Mouse (Mus musculus) hindbrain, postnatal 0 days (tissue): ENCODE results near the gene Tmx4. TPM values are rescaled to one million over a fixed set of nuclear protein-coding genes. Genes with fewer than 3 reads are reported as not detected.

ENCODE experiments used
- ATAC-seq: fragments of 200-750 bp; cut with Nextera tagmentation; 2 replicates; pipeline ENCODE4 v1.8.0; 2017; ENCODE audit warnings: mild to moderate bottlenecking, moderate TSS enrichment, moderate library complexity
- DNase-seq: peaks from one replicate; pipeline ENCODE4 v3.0.0-alpha.2; 2015; ENCODE audit warnings: low spot score
- H3K27ac ChIP-seq: fragments of 300-500 bp; sonication (generic); 2 replicates; pipeline ENCODE4 v1.5.1; 2014; ENCODE audit warnings: mild to moderate bottlenecking
- H3K27me3 ChIP-seq: fragments of 300-500 bp; sonication (generic); 2 replicates; pipeline ENCODE4 v1.6.1; 2014; ENCODE audit warnings: low read length, mixed read lengths; ENCODE audit not compliant: insufficient read depth
- H3K36me3 ChIP-seq: fragments of 300-500 bp; sonication (generic); 2 replicates; pipeline ENCODE4 v1.6.1; 2014; ENCODE audit warnings: low read length, mixed read lengths; ENCODE audit not compliant: insufficient read depth
- H3K4me1 ChIP-seq: fragments of 300-500 bp; sonication (generic); 2 replicates; pipeline ENCODE4 v1.6.1; 2014; ENCODE audit warnings: antibody characterized with exemption, low read length, mixed read lengths; ENCODE audit not compliant: insufficient read depth
- H3K4me2 ChIP-seq: fragments of 300-500 bp; sonication (generic); 2 replicates; pipeline ENCODE4 v1.6.1; 2014; ENCODE audit warnings: low read depth, mild to moderate bottlenecking, low read length, moderate library complexity, mixed read lengths
- H3K4me3 ChIP-seq: fragments of 300-500 bp; sonication (generic); 2 replicates; pipeline ENCODE4 v1.5.1; 2014; ENCODE audit warnings: low read length
- H3K9ac ChIP-seq: fragments of 300-500 bp; sonication (generic); replicated peaks from 2 replicates; pipeline ENCODE4 v1.6.1; 2014; ENCODE audit warnings: mild to moderate bottlenecking, low read length, moderate library complexity, mixed read lengths
- H3K9me3 ChIP-seq: fragments of 300-500 bp; sonication (generic); 2 replicates; pipeline ENCODE4 v1.6.1; 2016; ENCODE audit warnings: low read length, mixed read lengths
- CTCF ChIP-seq: IDR thresholded peaks from 2 replicates; pipeline ENCODE4 v1.5.1; 2016; ENCODE audit warnings: antibody characterized with exemption, control low read depth, low read depth
- WGBS: fragments of 180-500 bp; shearing (Covaris S2); extraction: QIAGEN DNeasy Blood & Tissue Kit; methylation state at CpG from one replicate; pipeline ENCODE4 v1.1.7; 2014; 5-methylcytosine and 5-hydroxymethylcytosine counted together
- polyA plus RNA-seq: library from polyadenylated mRNA; unstranded; fragments of >200 nt; fragmentation: Nextera tagmentation; extraction: Ambion mirVana; gene quantifications from 2 replicates; pipeline ENCODE4 v1.2.1, GENCODE M21; 2015
- total RNA-seq: library from RNA; depleted of rRNA; stranded (reverse); fragments of >200 nt; gene quantifications from 2 replicates; pipeline ENCODE4 v1.2.3, GENCODE M21; 2014

Tmx4 gene
- total and polyA plus RNA-seq, 2 experiments from 2014 or later, result 81.3 to 123 TPM

- TF ChIP-seq CTCF, result no peak
- H3K4me3 ChIP-seq, result no peak overlapping the region
- H3K9me3 ChIP-seq, result no peaks in the 10 kb centered on the region
- no peaks in the 10 kb centered on the region for H3K27me3 ChIP-seq
- no peak overlapping the region for H3K4me2 ChIP-seq
- H3K27ac ChIP-seq, result no peak overlapping the region
- no peaks in the 10 kb centered on the region for H3K4me1 ChIP-seq
- WGBS, result 93% methylated on average over 6 of the region's 6 CpGs
- H3K36me3 ChIP-seq, result no peaks in the 10 kb centered on the region
- no peak overlapping the region for H3K9ac ChIP-seq
- DNase-seq, result no peak
- ATAC-seq, result peak; percentile 12; the same call in 1 of the 2 replicates
These were observed 52.8 kb downstream of the Tmx4 start for GRCm38 (mm10) chr2:134591081-134591694.

DNA sequence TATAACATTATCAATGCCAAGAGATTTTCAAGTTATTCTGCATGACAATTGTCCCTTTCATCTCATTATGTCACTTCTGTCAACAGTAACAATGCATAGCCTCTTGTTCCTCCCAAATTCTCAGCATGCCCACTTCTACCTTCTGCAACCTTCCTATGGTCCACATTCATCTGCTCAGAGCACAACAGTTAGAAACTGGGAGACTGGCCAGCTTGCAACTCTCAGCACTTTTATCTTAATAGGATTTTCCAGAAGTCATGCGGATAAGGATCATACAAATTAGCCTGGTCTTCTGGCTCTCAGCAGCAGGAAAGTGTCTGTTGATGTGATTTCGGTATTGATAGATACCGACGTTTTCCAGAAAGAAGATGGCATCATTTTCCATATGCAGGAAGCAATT is 58.7 kb downstream of the Tmx4 start:
- no peak overlapping the region for H3K4me2 ChIP-seq
- WGBS, result 39% methylated on average over 4 of the region's 4 CpGs
- ATAC-seq (no peak), DNase-seq (peak; percentile 39)
- no peak overlapping the region for H3K27ac ChIP-seq
- H3K36me3 ChIP-seq, result no peaks in the 10 kb centered on the region
- no peak overlapping the region for H3K9ac ChIP-seq
- no peak overlapping the region for H3K4me3 ChIP-seq
- H3K27me3 ChIP-seq, result no peaks in the 10 kb centered on the region
- TF ChIP-seq CTCF, result no peak
- H3K4me1 ChIP-seq, result no peaks in the 10 kb centered on the region
- H3K9me3 ChIP-seq, result no peaks in the 10 kb centered on the region

- no peak for ATAC-seq
- H3K36me3 ChIP-seq, result no peaks in the 10 kb centered on the region
- no peak overlapping the region for H3K9ac ChIP-seq
- no peaks in the 10 kb centered on the region for H3K27me3 ChIP-seq
- DNase-seq, result no peak
- no peaks in the 10 kb centered on the region for H3K4me1 ChIP-seq
- H3K9me3 ChIP-seq, result no peaks in the 10 kb centered on the region
- H3K27ac ChIP-seq, result no peak overlapping the region
- no peak for TF ChIP-seq CTCF
- H3K4me2 ChIP-seq, result no peak overlapping the region
- 87% methylated on average over 3 of the region's 3 CpGs for WGBS
- no peak overlapping the region for H3K4me3 ChIP-seq
These were observed 84.5 kb downstream of the Tmx4 start for GRCm38 (mm10) chr2:134559422-134559821.

- no peak for TF ChIP-seq CTCF
- Histone ChIP-seq H3K9me3 (no peaks in the 10 kb centered on the region), H3K4me3 (no peak within 1 kb of the TSS), H3K4me2 (no peak within 1 kb of the TSS), H3K36me3 (no peaks in the 10 kb centered on the region), H3K27me3 (no peaks in the 10 kb centered on the region), H3K4me1 (no peaks in the 10 kb centered on the region), H3K9ac (no peak within 1 kb of the TSS), H3K27ac (no peak within 1 kb of the TSS)
- 85% methylated on average over 8 of the region's 8 CpGs for WGBS
- ATAC-seq, result no peak
- DNase-seq, result no peak
These were observed 89.7 kb downstream of the Tmx4 start, which contains the start of gene Hao1 for GRCm38 (mm10) chr2:134554221-134554727. Gene Hao1, minus strand, starts transcription at chr2:134554368.

- Histone ChIP-seq H3K4me1 (no peaks in the 10 kb centered on the region), H3K27me3 (no peaks in the 10 kb centered on the region), H3K27ac (no peak overlapping the region), H3K4me2 (no peak overlapping the region), H3K4me3 (no peak overlapping the region), H3K9me3 (no peaks in the 10 kb centered on the region), H3K36me3 (no peaks in the 10 kb centered on the region), H3K9ac (no peak overlapping the region)
- no peak for ATAC-seq
- no peak for DNase-seq
- TF ChIP-seq CTCF, result no peak
These were observed 91.6 kb downstream of the Tmx4 start for GRCm38 (mm10) chr2:134552358-134552757.

DNA sequence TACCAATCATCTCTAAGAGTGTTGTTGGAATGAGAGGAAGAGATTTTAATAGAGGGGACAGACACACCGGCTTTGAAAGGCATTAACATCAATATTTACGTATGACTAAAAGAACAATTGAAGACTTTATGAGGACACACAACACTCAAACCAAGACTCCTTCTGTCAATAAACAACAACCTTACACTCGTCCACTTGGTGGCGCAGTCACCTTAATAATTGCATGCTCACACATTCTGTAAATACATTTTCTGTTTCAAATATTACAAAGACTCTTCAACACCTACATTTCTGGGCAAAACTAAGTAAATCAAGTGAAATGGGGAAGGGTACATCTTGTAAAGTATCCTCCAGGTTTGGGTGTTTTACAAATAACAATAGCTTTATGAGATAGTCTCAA is 94.2 kb downstream of the Tmx4 start:
- no peak overlapping the region for H3K27ac ChIP-seq
- TF ChIP-seq CTCF, result peak; percentile 82
- H3K4me1 ChIP-seq, result no peaks in the 10 kb centered on the region
- peak; percentile 85 for DNase-seq
- no peaks in the 10 kb centered on the region for H3K27me3 ChIP-seq
- H3K4me2 ChIP-seq, result no peak overlapping the region
- no peak overlapping the region for H3K4me3 ChIP-seq
- 17% methylated on average over 4 of the region's 4 CpGs for WGBS
- ATAC-seq, result no peak
- H3K9ac ChIP-seq, result no peak overlapping the region
- no peaks in the 10 kb centered on the region for H3K36me3 ChIP-seq
- no peaks in the 10 kb centered on the region for H3K9me3 ChIP-seq

- 76% methylated on average over 5 of the region's 5 CpGs for WGBS
- no peaks in the 10 kb centered on the region for H3K36me3 ChIP-seq
These were observed 98.8 kb downstream of the Tmx4 start for GRCm38 (mm10) chr2:134545116-134545515.

More at GRCm38 (mm10) chr2:134545116-134545515, 98.8 kb downstream of the Tmx4 start:
- no peak overlapping the region for H3K27ac ChIP-seq
- TF ChIP-seq CTCF, result no peak
- ATAC-seq (no peak), DNase-seq (no peak)
- H3K4me2 ChIP-seq, result no peak overlapping the region
- H3K4me3 ChIP-seq, result no peak overlapping the region
- no peak overlapping the region for H3K9ac ChIP-seq
- H3K27me3 ChIP-seq, result no peaks in the 10 kb centered on the region
- no peaks in the 10 kb centered on the region for H3K9me3 ChIP-seq
- H3K4me1 ChIP-seq, result no peaks in the 10 kb centered on the region
